Mouse (Mus musculus) cerebral cortex, adult 2 months (tissue): ENCODE data around the gene Syngr1.

ENCODE experiments used
- WGBS: fragments of 180-500 bp; shearing (Covaris S2); methylation state at CpG from one replicate; pipeline ENCODE4 v1.1.7; 2018; 5-methylcytosine and 5-hydroxymethylcytosine counted together

The Syngr1 gene

DNA sequence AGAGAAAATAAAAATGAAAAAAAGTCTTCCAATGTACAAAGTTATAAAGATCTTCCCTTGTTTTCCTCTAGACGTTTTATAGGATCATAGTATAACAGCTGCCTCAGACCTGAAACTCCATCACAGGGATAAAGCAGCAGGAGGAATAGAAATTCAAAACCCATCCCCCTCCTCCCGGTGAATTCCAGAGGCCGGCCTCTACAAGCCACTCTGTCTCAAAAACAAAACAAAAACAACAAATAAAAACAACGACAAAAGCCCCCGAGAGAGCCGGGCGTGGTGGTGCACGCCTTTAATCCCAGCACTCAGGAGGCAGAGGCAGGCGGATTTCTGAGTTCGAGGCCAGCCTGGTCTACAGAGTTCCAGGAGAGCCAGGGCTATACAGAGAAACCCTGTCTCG lies 979 bp upstream of the Syngr1 start:
- 76% methylated on average over 11 of the region's 11 CpGs for WGBS

DNA sequence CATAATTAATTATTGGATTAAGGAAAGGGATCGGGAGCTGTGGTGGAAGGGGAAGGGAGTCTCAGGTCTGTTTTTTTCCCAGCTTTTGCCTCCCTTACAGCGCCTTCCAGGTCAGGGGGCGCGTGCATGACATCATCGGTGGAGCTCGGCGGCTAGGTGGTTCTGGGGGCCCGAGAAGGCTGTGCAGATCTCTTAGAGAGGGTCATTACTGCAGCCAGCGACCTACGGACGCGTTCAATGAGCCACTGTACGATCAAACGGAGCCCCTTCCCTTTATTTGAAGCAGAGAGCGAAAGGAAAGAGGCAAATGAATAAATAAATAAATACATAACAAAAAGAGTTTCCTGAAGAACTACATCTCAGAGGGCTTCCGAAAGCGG lies 403 bp upstream of the Syngr1 start:
- WGBS = under 1% methylated on average over 17 of the region's 17 CpGs

DNA sequence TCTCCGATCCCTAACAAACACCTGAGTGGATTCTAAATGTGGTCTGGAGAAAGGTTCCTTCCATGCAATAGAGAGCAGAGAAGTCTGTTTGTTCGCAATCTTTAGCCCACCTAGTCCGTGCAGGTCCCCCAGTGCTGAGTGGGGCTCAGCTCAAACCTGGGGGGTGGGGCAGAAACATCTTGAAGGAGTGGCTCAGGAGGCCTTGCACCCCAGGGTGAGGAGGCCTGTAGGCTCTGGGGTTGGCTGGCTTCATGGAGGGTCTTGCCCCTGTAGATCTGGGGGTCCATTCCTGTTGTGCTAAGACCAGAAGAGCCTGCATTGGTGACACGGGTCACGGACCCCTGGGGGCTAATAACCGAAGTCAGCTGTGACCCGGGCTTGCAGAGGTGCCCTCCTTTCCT lies 907 bp downstream of the Syngr1 start:
- WGBS = 19% methylated on average over 7 of the region's 7 CpGs

DNA sequence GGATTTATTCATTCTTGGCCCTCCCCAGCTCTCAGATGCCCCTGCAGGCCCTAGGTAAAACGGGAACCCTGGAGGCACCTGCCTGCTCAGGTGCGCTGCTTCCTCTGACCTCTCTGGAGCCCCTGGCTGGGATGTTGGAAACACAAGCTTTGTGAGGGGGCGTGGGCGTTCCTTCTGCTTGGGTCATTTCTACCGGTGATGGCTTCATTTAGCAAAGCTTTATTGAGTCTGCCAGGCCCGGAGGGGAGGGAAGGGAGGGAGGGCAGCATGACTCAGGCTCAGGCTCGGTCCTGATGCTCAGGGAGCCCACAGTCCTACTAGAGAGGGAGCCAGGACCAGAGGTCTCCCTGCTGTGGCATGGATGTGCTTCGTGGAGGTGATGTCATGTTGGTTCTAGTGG lies 1.5 kb downstream of the Syngr1 start:
- WGBS = 11% methylated on average over 8 of the region's 8 CpGs

DNA sequence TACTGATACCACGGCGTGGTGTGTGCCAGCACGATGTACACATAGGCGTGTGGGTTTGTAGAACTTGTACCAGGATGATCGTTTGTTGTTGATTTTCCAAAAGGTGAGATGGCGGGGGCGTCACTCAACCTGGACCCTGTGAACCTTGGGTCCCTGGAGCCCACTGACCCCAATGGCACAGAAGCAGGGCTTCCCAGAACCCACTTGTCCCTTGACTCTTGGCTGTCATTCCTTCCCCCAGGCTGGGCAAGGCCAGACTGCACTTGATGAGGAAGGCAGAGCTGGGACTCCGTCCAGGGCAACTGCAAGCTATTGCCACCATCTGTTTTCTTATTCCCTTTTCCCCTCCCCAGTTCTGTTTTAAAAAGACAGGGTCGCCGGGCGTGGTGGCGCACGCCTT lies 3.1 kb downstream of the Syngr1 start:
- WGBS = 73% methylated on average over 13 of the region's 13 CpGs

DNA sequence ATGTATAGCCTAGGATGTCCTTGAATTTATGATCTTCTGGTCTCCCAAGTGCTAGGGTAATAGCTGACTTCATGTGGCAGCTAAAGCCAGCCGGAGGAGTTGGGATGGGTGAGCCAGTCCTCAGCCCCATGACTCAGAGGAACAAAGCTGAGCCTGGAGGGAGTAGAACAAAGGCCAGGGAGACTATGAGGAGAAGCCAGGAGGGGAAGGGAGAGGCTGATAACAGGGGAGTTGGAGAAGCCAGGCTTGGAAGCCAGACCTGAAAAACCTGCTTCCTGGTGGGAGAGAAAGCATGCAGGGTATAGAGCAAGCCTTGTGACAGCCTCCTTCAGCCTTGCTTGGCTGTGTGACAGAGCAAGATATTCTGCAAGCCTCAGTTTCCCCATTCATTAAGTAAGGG lies 4.5 kb downstream of the Syngr1 start:
- 50% methylated on average over 1 of the region's 1 CpGs for WGBS

DNA sequence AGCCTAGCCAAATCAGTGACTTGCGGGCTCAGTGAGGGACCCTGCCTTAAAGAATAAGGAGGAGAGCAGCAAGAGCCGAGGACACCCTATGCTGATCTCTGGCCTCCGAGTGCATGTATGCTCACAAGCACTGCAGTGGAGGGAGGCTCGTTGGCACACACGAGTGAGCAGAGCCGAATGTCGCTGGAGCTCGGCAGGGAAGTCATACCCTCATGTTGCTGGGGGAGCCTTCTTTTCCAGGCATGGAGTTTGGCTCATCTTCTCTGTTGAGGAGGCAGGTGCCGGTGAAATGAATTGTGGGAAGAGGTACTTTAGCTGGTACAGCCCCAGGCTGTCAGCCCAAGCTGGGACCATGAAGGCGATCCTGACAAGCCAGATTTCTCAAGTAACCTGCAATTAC lies 5.3 kb downstream of the Syngr1 start:
- 48% methylated on average over 10 of the region's 10 CpGs for WGBS

DNA sequence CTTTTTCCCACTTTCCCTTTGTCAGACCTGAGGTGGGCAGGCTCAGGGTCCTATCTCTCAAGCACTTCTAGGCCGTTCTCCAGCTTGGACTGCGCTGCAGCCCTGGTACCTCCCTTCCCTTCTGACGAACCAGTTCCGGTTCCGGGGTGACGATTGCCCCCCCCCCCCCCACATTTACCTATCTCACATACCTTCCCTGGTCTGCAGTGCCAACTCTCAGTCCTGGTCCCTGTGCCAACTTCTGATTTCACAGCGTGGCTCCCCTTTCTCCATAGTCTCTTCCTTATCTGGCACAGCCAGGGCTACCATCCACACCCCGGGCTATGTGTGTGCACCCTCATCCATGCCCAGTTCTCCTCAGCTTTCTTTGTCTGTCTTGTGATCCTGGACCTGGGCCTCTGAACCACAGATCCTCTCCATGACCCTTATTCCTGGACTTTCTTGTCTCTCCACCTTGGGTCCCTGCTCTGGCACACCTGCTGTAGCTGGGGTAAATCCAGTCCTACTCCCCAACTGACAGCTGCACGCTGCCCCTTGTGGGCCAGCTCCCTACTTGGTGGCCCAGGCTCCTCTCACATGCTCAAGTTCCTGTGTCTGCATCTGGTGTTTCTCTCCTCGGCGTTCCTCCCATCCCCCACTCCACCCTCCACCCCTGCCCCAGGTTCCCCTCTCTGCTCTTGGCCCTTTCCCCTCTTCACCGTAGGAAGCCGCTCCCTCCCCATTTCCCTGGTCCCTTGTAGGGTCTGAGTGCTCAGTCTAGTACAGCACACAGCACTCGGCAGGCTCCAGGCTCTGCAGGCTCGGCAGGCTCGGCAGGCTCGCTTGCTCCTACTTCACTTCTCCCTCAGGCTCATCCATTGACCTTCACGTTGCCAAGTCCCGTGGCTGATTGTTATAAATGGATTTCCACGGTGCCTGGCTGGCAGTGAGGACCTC lies 6.1 kb downstream of the Syngr1 start:
- WGBS = 18% methylated on average over 20 of the region's 20 CpGs

DNA sequence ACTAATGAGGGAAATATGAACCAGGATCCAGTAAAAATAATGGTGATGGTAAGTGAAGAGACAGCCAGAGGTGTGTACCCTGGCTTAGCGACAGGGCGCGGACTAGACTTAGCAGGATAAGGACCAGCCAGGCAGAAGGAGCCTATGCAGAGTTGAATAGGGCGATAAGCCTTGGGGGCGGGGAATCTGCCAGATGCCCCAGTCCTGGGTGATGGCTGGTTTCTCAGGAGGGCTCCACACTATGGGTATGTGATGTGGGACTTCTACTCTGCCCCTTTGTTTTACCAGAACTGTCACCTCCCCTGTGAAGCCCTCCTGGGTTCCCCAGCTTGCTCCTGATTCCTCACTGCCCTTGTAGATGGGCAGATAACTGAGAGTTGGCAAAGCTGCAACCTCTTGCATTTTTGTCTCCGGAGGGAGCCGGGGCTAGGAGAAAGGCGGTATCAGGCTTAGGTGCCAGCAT lies 6.9 kb downstream of the Syngr1 start:
- WGBS = 41% methylated on average over 8 of the region's 8 CpGs

DNA sequence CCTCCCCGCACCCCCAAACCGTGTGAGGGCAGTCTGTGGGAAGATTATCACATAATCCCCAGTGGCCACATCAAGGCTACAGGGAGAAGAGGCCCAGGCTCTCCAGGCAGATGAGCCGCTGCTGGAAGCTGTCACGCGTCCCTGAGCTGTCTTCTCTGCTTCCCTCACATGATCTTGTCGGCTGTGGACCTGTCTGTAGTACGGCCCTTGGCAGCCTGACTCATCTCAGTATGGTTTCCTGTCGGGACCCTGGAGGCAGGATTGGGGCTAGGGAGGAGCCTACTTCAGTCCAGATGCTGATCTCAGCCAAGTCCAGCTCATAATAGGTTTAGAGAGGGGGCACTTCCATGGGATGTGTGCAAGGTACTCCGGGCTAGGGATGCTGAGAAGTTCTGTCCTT lies 7.7 kb downstream of the Syngr1 start:
- 29% methylated on average over 9 of the region's 9 CpGs for WGBS

DNA sequence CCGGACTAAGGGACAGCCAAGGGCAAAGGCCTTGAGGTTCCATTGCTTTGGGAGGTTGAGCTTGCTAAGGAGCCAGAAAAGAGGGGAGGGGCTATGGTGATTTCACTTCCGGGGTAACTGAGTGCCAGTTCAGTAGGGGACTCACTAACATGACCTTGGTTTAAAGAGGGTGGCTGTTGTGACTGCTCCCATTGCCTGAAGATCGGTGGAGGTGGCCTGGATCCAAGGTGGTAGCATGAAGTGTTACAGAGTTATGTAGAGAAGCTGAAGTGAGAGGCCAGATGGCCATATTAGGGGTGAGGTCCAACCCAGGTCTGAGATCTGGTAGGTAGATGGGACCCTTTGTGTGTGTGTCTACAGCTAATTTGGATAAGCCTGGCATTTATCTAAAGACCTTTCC lies 8.3 kb downstream of the Syngr1 start:
- WGBS = 53% methylated on average over 3 of the region's 3 CpGs

DNA sequence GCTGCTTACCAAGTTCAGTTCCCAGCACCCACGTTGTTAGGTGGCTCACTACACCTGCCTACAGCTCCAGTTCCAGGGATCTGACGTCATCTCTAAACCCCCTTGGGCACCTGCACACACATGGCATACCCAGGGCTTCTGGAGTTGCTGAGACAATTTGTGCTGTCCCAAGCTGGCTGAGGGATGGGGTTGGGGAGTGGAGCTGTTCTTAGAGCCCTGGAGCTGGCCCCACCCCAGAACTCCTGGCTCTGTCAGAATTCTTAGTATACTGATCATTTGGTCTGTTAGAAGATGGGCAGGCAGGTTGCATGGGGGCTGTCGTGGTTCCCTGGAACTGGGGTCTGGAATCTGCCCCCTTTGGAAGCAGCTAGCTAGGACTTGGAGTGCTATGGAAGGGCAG lies 9.1 kb downstream of the Syngr1 start:
- 54% methylated on average over 3 of the region's 3 CpGs for WGBS

DNA sequence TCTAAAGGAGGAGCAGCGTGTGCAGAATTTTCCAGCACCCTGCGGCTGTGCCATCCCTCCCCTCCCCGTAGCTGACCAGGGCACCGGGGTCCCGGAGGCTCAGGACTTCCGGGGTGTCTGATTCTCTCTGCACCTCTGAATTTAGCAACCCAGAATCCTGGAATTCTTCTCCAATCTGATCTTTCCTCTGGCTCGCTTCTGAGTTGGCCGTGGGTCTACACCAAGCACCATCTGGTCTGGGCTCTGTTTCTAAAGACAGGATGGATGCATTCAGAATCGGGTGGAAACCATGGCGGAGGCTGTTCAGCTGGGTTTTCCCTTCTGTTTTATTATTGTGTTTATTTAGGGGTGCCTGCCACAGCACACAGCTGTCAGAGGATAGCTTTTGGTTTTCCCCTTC lies 9.7 kb downstream of the Syngr1 start:
- WGBS = 36% methylated on average over 10 of the region's 10 CpGs

DNA sequence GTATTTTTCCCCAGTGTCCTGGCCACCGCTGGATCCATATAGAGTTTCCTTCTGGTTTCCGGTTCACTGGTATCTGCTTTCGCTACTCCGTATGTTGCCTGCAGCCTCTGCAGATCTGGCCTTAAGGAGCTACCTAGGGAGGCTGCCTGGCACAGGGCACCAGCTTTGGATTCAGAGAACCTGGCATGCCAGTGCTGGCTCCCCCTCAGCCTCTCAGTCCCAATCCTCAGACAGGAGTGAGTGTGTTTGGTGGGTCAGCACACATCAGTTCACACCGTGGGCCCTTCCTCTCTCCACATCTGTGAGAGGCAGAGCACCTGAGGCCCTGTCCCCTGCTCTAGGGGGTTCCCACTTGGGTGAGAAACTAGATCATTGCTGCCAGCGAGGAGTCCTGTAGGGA lies 10.4 kb downstream of the Syngr1 start:
- WGBS = 58% methylated on average over 6 of the region's 6 CpGs

DNA sequence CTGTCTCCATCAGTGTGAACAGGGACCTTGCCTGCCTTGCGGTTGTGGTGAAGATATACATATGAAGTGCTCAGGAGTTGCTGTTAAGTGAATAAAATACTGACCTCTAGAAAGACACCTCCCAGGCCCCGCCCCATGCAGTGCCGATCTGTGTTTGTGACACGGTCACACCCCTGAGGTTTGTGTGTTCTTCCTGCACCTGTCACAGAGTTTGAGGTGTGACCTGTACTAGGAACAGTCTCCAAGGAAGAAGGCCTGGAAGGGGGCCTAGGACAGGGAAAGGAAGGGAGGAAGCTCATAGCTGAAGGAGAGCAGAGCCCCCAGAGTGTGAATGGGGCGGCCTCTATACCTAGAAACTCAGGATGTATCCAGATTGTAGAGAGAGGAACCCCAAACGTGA lies 11.4 kb downstream of the Syngr1 start:
- WGBS = 80% methylated on average over 6 of the region's 6 CpGs

DNA sequence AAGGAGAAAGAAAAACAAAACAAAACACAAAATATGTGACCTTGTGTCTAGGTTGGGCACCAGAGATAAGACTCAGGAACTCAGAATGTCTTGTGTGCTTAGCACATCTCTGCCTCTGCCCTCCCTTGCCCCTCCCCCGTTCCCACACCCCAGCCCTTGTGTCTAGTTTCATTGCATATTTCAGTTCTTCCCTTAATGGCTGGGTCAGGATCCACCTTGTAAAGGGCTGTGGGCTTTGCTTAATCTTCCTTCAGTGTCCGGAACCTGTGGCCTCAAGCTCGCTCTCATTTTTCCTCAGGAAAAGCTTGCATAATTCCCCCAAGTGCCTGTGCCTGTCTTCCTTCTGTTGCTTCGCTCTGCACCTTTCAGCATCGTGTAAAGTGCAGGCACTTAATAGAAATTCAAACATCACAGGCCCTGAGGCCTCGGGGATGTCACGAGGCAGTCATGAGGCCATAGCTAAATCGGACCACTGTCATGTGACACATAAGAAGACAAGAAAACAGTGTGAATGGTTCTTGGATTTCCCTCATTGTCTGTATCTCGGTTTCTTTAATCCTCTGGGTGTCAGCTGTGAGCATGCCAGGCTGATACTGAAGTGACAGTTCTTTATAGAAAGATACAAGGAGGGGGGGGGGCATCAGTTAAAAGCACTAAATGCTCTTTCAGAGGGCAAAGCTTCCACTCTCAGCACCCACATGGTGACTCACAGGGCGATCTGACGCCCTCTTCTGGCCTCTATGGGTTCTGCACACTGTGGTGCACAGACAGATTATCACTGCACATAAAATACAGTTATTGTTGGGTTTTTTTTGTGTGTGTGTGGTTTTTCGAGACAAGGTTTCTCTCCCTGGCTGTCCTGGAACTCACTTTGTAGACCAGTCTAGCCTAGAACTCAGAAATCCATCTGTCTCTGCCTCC lies 14.6 kb downstream of the Syngr1 start:
- 48% methylated on average over 12 of the region's 12 CpGs for WGBS

DNA sequence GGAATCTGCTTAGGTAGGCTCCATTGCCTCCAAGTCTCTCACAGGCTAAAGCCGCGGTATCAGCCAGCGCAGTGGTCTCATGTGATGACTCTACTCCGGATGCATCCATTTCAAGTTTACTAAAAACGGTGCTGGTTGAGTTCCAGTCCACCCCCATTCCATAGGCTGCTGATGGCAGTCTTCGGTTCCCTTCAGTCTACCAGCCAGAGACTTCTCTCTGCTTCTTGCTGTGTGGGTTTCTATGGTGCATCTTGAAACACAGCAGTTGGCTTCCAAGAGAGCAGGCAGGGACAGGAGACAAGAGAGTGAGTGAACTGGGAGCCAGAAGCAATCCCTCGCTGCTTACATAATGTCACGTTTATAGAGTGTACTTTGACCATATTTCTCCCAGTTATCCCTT lies 16.0 kb downstream of the Syngr1 start:
- WGBS = 53% methylated on average over 8 of the region's 8 CpGs

DNA sequence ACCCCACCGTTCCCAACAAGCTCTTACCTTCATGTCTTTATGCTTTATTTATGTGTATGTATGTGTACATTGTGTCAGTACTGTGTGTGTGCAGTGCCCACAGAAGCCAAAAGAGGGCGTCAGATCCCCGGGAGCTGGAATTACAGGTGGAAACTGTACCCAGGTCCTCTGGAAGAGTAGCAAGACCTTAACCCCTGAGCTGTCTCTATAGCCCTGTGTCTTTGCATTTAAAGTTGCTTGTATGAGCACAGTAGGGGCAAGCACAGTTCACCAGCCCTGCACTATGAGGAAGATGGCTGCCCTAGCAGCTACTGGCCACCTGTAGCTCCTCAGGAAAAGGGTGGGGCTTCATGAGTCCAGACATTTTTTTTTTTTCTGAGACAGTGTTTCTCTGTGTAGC lies 16.4 kb downstream of the Syngr1 start:
- 71% methylated on average over 3 of the region's 3 CpGs for WGBS

DNA sequence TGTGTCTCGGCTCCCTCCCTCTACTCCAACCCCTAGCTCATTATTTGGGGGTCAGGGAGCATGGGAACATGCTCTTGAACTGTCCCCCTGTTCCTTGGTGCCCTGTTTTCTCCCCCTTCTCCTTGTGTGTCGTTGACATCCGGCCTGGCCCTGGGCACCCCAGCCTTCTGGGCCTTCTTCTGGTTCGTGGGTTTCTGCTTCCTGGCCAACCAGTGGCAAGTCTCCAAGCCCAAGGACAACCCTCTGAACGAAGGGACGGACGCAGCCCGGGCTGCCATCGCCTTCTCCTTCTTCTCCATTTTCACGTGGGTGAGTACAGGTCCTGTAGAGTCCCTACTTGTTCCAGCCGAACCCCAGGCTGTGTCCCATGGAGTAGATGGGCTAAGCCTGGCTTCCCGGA lies 20.3 kb downstream of the Syngr1 start:
- 75% methylated on average over 12 of the region's 12 CpGs for WGBS

DNA sequence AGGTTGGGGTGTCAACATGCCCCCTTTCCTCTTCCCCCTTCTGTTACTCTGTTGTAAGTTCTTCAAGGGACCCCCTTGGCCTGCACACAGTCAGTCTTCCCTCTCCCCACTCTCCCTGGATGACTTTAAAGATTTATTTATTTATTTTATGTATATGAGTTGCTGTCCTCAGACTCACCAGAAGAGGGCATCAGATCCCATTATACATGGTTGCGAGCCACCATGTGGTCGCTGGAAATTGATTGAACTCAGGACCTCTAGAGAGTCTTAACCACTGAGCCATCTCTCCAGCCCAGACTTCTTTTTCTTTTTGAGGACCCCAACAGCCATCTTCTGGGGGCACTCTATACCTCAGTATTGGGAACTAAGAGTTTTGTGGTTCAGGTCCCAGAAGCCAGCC lies 21.4 kb downstream of the Syngr1 start:
- WGBS = 47% methylated on average over 2 of the region's 2 CpGs

DNA sequence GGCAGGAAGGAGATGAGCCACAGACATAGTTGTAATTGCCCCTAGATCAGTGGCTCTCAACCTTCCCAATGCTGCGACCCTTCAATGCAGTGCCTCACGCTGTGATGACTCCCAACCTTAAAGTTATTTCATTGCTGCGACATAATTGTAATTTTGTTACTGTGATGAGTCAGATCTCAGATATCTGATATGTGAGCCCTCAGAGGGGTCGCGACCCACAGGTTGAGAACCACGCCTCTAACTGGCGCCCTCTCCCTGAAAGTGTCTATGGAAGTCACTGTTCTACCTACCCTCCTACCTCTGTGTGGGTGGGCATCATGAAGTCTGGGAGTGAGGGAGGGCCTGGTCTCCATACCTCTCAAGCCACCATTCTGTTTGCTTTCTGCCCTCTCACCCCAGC lies 23.3 kb downstream of the Syngr1 start:
- 95% methylated on average over 7 of the region's 7 CpGs for WGBS

DNA sequence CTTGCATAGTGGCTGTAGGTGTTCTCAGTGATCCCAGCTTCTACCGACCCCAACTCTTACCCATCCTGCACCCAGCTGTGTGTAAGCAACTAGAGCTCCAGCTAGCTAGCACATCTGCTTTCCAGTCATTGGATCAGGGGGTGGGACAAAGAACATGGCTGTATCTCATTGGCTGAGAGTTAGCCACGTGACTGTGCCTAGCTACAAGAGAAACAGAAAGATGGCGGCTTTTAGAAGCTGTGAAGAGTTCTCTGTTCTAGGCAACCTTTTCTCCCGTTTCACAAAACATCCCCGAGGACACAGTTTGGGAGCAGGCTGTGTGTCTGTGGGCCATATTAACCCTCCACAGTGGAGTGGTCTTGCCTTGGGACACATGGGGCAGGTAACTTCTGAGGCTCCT lies 24.1 kb downstream of the Syngr1 start:
- WGBS = 66% methylated on average over 5 of the region's 5 CpGs
